Mouse (Mus musculus): Measurements from ENCODE around the gene Ugp2. TPM values are rescaled to one million over a fixed set of nuclear protein-coding genes. Genes with fewer than 3 reads are reported as not detected.

Gene Ugp2
- polyA plus RNA-seq, 1 experiment from 2014 or later, result 175 TPM

- Histone ChIP-seq H3K27me3 (no peaks in the 10 kb centered on the region), H3K9me3 (replicated peaks) (no peaks in the 10 kb centered on the region), H3K4me1 (replicated peaks) (peaks cover 17% of the 10 kb centered on the region), H3K36me3 (no peaks in the 10 kb centered on the region), H3K27ac (peak overlapping the region; percentile 99), H3K9ac (peak overlapping the region; percentile 68), H3K4me3 (peak overlapping the region; percentile 73), H3K4me2 (peak overlapping the region; percentile 72)
- under 1% methylated on average over 67 of the region's 69 CpGs for WGBS
- peak; percentile 93 for ATAC-seq (replicated peaks; ENCODE audit: insufficient number of reproducible peaks, insufficient read depth, low FRiP score, low read depth)
Measured at GRCm38 (mm10) chr11:21370399-21371121, 441 bp downstream of the Ugp2 start.

DNA sequence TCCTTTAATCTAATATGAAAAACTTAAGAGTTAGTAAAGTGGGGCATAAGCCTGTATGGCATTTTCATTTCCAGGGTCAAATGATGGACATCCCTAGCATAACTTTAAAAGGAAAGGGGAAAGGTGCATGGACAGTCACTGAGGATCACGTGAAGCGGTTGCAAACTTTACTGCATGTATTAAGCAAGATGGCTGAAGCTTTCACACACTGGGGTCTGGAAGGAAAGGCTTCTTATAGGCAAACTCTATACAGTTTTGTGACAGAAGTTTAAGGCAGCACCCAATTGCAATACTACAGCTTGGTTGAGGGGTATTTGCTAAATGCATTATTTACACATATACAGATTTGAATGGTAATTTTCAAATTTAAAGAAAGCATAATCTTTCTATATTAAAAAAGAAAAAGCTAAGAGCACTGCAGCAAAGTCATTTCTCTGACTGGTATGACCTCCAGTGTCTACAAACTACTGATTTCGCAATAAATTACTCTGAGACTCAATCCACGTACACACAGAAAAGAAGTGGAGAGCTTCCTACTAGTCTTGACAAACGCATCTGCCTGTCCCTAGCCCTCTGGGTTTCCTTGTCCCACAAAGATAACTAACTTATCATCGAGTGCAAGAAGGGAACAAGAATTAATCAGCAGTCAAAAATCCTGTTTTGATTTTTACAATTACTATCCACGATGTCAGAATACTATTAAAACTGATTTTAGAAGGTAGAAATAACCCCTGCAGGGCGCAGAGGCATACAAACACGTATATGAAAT lies 1.6 kb downstream of the Ugp2 start:
- H3K36me3 ChIP-seq, result no peaks in the 10 kb centered on the region
- H3K9ac ChIP-seq, result peak overlapping the region; percentile 68
- H3K27ac ChIP-seq, result peak overlapping the region; percentile 99
- H3K27me3 ChIP-seq, result no peaks in the 10 kb centered on the region
- peaks cover 17% of the 10 kb centered on the region for H3K4me1 ChIP-seq (replicated peaks)
- H3K9me3 ChIP-seq (replicated peaks), result no peaks in the 10 kb centered on the region
- 6% methylated on average over 9 of the region's 9 CpGs for WGBS
- no peak for ATAC-seq (replicated peaks; ENCODE audit: insufficient number of reproducible peaks, insufficient read depth, low FRiP score, low read depth)
- H3K4me2 ChIP-seq, result peak overlapping the region; percentile 72
- peak overlapping the region; percentile 73 for H3K4me3 ChIP-seq

- Histone ChIP-seq H3K27me3 (no peaks in the 10 kb centered on the region), H3K9ac (peak overlapping the region; percentile 68), H3K9me3 (replicated peaks) (no peaks in the 10 kb centered on the region), H3K4me2 (peak overlapping the region; percentile 72), H3K27ac (peak overlapping the region; percentile 99), H3K4me3 (peak overlapping the region; percentile 73), H3K4me1 (replicated peaks) (peaks cover 17% of the 10 kb centered on the region), H3K36me3 (no peaks in the 10 kb centered on the region)
- 20% methylated on average over 7 of the region's 7 CpGs for WGBS
- ATAC-seq (replicated peaks; ENCODE audit: insufficient number of reproducible peaks, insufficient read depth, low FRiP score, low read depth), result no peak
Measured at GRCm38 (mm10) chr11:21368466-21368865, 2.5 kb downstream of the Ugp2 start.

GRCm38 (mm10) chr11:21363144-21363940 lies 7.7 kb downstream of the Ugp2 start:
- WGBS, result 84% methylated on average over 4 of the region's 4 CpGs
- Histone ChIP-seq H3K27me3 (no peaks in the 10 kb centered on the region), H3K27ac (no peak overlapping the region), H3K9me3 (replicated peaks) (no peaks in the 10 kb centered on the region), H3K4me1 (replicated peaks) (peaks cover 15% of the 10 kb centered on the region), H3K4me2 (no peak overlapping the region), H3K36me3 (no peaks in the 10 kb centered on the region), H3K4me3 (no peak overlapping the region), H3K9ac (no peak overlapping the region)
- no peak for ATAC-seq (replicated peaks; ENCODE audit: insufficient number of reproducible peaks, insufficient read depth, low FRiP score, low read depth)

DNA sequence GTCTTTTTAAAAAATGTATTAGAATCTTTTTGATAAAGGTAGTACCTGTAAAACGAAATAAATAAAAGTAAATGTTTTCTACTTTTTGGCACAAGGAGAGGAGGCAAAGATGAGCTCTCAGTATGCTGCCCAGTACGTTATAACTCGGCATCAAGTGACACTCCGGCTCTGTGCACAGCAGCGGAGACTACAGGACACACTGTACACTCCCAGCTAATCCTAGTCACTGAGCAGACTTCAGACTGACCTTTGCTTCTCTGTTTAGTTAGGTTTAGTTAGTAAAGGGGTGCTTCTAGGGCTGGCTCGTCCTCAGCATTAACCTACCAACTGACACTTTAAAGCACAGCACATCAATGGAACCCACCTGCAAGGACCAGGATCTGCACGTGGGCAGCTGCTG lies 19.7 kb downstream of the Ugp2 start:
- H3K27ac ChIP-seq, result no peak overlapping the region
- no peaks in the 10 kb centered on the region for H3K9me3 ChIP-seq (replicated peaks)
- H3K4me2 ChIP-seq, result no peak overlapping the region
- H3K9ac ChIP-seq, result no peak overlapping the region
- H3K4me3 ChIP-seq, result no peak overlapping the region
- peaks cover 34% of the 10 kb centered on the region for H3K36me3 ChIP-seq
- no peak for ATAC-seq (replicated peaks; ENCODE audit: insufficient number of reproducible peaks, insufficient read depth, low FRiP score, low read depth)
- 75% methylated on average over 7 of the region's 7 CpGs for WGBS
- no peaks in the 10 kb centered on the region for H3K27me3 ChIP-seq
- peaks cover 4% of the 10 kb centered on the region; the same call in 1 of the 2 replicates for H3K4me1 ChIP-seq (replicated peaks)

- Histone ChIP-seq H3K36me3 (peaks cover 43% of the 10 kb centered on the region), H3K27ac (no peak overlapping the region), H3K9me3 (replicated peaks) (no peaks in the 10 kb centered on the region), H3K9ac (no peak overlapping the region), H3K27me3 (no peaks in the 10 kb centered on the region), H3K4me1 (replicated peaks) (peaks cover 4% of the 10 kb centered on the region; the same call in 1 of the 2 replicates), H3K4me3 (no peak overlapping the region), H3K4me2 (no peak overlapping the region)
- 84% methylated on average over 2 of the region's 2 CpGs for WGBS
- no peak for ATAC-seq (replicated peaks; ENCODE audit: insufficient number of reproducible peaks, insufficient read depth, low FRiP score, low read depth)
Measured at GRCm38 (mm10) chr11:21348890-21349289, 22.1 kb downstream of the Ugp2 start.

GRCm38 (mm10) chr11:21346020-21346419 lies 25.0 kb downstream of the Ugp2 start:
- H3K36me3 ChIP-seq, result peaks cover 44% of the 10 kb centered on the region
- no peak overlapping the region for H3K9ac ChIP-seq
- no peak overlapping the region for H3K27ac ChIP-seq
- no peaks in the 10 kb centered on the region for H3K27me3 ChIP-seq
- H3K9me3 ChIP-seq (replicated peaks), result no peaks in the 10 kb centered on the region
- no peak overlapping the region for H3K4me3 ChIP-seq
- no peak for ATAC-seq (replicated peaks; ENCODE audit: insufficient number of reproducible peaks, insufficient read depth, low FRiP score, low read depth)
- no peaks in the 10 kb centered on the region for H3K4me1 ChIP-seq (replicated peaks)
- 85% methylated on average over 3 of the region's 3 CpGs for WGBS
- no peak overlapping the region for H3K4me2 ChIP-seq

DNA sequence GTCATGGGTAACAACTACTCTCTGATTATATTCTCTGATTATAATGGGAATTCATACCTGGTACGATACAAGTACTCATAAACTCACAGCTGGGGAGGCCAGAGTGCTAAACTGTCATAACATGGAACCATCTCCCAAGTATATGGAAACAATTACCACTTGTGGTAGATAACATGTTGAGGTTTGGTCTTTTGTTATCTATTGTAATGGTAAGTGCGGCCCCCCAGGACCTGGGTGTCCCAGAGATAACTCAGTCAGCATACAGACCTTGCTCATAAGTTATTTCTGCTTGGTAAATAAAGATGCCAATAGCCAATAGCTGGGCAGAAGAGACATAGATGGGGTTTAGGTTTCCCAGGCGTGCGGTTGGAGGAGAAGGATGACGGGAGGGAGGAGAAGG lies 27.5 kb downstream of the Ugp2 start:
- Histone ChIP-seq H3K4me2 (no peak overlapping the region), H3K9me3 (replicated peaks) (no peaks in the 10 kb centered on the region), H3K36me3 (peaks cover 33% of the 10 kb centered on the region), H3K27ac (no peak overlapping the region), H3K4me3 (no peak overlapping the region), H3K9ac (no peak overlapping the region), H3K4me1 (replicated peaks) (no peaks in the 10 kb centered on the region), H3K27me3 (no peaks in the 10 kb centered on the region)
- 94% methylated on average over 5 of the region's 5 CpGs for WGBS
- ATAC-seq (replicated peaks; ENCODE audit: insufficient number of reproducible peaks, insufficient read depth, low FRiP score, low read depth), result no peak

DNA sequence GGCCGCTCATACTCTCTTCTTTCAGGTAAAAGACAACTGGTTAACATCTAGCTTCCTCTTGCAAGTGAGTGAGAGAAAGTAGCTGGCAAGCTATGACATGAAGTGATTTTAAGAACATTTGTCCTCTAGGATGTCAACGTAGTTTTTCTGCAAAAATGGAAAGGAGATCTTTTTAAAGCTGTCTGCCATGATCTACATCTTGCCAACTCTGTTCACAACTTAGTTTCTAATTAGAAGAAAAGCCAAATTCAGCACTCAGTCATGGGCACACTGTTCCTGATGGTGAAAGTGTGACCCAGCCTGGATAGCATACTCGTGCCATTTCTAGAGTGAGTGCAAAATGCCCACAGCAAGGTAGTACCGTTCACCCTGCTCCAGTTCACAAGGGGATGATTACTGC lies 31.9 kb downstream of the Ugp2 start:
- no peak overlapping the region for H3K4me3 ChIP-seq
- H3K4me2 ChIP-seq, result no peak overlapping the region
- ATAC-seq (replicated peaks; ENCODE audit: insufficient number of reproducible peaks, insufficient read depth, low FRiP score, low read depth), result no peak
- H3K36me3 ChIP-seq, result peaks cover 11% of the 10 kb centered on the region
- WGBS, result 80% methylated on average over 4 of the region's 4 CpGs
- no peaks in the 10 kb centered on the region for H3K9me3 ChIP-seq (replicated peaks)
- no peak overlapping the region for H3K9ac ChIP-seq
- no peaks in the 10 kb centered on the region for H3K4me1 ChIP-seq (replicated peaks)
- H3K27me3 ChIP-seq, result no peaks in the 10 kb centered on the region
- H3K27ac ChIP-seq, result no peak overlapping the region

GRCm38 (mm10) chr11:21337855-21338254 lies 33.1 kb downstream of the Ugp2 start:
- Histone ChIP-seq H3K4me2 (no peak overlapping the region), H3K9ac (no peak overlapping the region), H3K36me3 (peaks cover 6% of the 10 kb centered on the region), H3K9me3 (replicated peaks) (no peaks in the 10 kb centered on the region), H3K4me1 (replicated peaks) (no peaks in the 10 kb centered on the region), H3K27ac (no peak overlapping the region), H3K27me3 (no peaks in the 10 kb centered on the region), H3K4me3 (no peak overlapping the region)
- 94% methylated on average over 1 of the region's 1 CpGs for WGBS
- ATAC-seq (replicated peaks; ENCODE audit: insufficient number of reproducible peaks, insufficient read depth, low FRiP score, low read depth), result no peak

DNA sequence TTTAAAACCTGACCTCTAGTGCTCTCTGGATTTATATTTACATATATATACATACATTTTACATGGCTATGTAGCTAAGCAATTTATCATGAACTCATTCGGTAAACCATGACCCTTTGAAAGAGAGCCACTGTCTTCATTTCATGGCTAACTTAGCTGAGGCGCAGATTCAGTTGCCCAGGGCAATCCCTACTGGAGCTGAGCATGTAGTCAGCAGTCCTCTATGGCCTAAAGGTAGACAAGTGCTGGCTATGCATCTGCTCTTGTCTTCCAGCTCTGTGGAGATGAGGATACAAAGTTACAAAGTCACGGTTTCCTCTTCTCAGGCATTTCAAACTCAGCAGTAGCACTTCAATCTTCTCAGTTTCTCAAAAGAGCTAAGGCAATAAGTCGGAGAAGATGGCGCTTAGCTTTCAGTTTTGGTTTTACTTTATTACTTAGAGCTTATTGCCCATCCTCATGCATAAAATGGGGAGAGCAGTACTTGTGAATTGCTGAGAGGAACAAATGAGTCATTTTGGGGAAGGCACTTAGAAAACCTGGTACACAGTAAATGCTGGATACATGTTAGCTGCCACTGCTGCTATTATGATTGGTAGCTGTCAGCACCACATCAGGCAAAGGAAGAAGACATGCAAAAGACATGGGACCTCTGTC lies 38.2 kb downstream of the Ugp2 start:
- Histone ChIP-seq H3K36me3 (peaks cover 43% of the 10 kb centered on the region), H3K4me1 (replicated peaks) (no peaks in the 10 kb centered on the region), H3K27ac (no peak overlapping the region), H3K4me2 (no peak overlapping the region), H3K9ac (no peak overlapping the region), H3K9me3 (replicated peaks) (no peaks in the 10 kb centered on the region), H3K4me3 (no peak overlapping the region), H3K27me3 (no peaks in the 10 kb centered on the region)
- ATAC-seq (replicated peaks; ENCODE audit: insufficient number of reproducible peaks, insufficient read depth, low FRiP score, low read depth), result no peak
- WGBS, result 91% methylated on average over 5 of the region's 5 CpGs
